Mouse (Mus musculus) stomach, embryonic 15.5 days (tissue): ENCODE results near the gene Stambp. TPM values are rescaled to one million over a fixed set of nuclear protein-coding genes. Genes with fewer than 3 reads are reported as not detected.

Source experiments
- ATAC-seq: fragments of 200-750 bp; cut with Nextera tagmentation; 2 replicates; pipeline ENCODE4 v1.8.0; 2017; ENCODE audit warnings: low read depth, moderate number of reproducible peaks, moderate TSS enrichment; ENCODE audit not compliant: insufficient read depth, low FRiP score
- H3K27ac ChIP-seq: fragments of 300-500 bp; sonication (generic); 2 replicates; pipeline ENCODE4 v1.5.1; 2015; ENCODE audit warnings: mild to moderate bottlenecking, inconsistent platforms
- H3K27me3 ChIP-seq: fragments of 300-500 bp; sonication (generic); replicated peaks from 2 replicates; pipeline ENCODE4 v1.6.1; 2015; ENCODE audit warnings: inconsistent platforms
- H3K36me3 ChIP-seq: fragments of 300-500 bp; sonication (generic); 2 replicates; pipeline ENCODE4 v1.6.1; 2015; ENCODE audit warnings: inconsistent platforms
- H3K4me1 ChIP-seq: fragments of 300-500 bp; sonication (generic); 2 replicates; pipeline ENCODE4 v1.6.1; 2015; ENCODE audit warnings: inconsistent platforms
- H3K4me2 ChIP-seq: fragments of 300-500 bp; sonication (generic); 2 replicates; pipeline ENCODE4 v1.6.1; 2015; ENCODE audit warnings: mild to moderate bottlenecking, inconsistent platforms
- H3K4me3 ChIP-seq: fragments of 300-500 bp; sonication (generic); replicated peaks from 2 replicates; pipeline ENCODE4 v1.5.1; 2015; ENCODE audit warnings: inconsistent platforms
- H3K9ac ChIP-seq: fragments of 300-500 bp; sonication (generic); 2 replicates; pipeline ENCODE4 v1.6.1; 2015; ENCODE audit warnings: inconsistent platforms
- H3K9me3 ChIP-seq: fragments of 300-500 bp; sonication (generic); 2 replicates; pipeline ENCODE4 v1.6.1; 2016; ENCODE audit warnings: inconsistent platforms
- WGBS: fragments of 180-500 bp; shearing (Covaris S2); methylation state at CpG from one replicate; pipeline ENCODE4 v1.1.7; 2015; 5-methylcytosine and 5-hydroxymethylcytosine counted together
- polyA plus RNA-seq: library from polyadenylated mRNA; unstranded; fragments of >200 nt; fragmentation: Nextera tagmentation; extraction: Ambion mirVana; gene quantifications from 2 replicates; pipeline ENCODE4 v1.2.1, GENCODE M21; 2015

Gene Stambp
- polyA plus RNA-seq, 1 experiment from 2014 or later: 23.2 TPM

DNA sequence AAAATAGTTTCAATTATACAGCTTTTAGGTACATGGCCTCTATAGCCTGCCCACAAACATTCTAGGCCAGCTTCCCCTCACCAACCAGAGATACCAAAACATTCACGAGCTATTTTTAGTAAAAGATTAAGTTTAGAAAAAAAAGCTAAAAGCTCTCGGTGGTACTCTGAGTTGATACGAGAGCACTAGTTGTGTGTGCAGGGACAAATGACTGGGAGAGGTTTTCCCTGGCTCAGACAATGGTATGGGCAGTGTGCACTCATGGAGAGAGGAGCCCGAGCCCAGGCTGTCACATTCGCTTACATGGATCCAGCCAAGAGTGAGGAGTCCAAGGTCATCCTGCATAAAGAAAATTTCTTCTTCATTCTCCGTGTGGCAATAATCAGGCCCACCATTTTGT lies 16.6 kb downstream of the Stambp start:
- Histone ChIP-seq H3K9ac (no peak overlapping the region), H3K27ac (no peak overlapping the region), H3K9me3 (no peaks in the 10 kb centered on the region), H3K4me2 (no peak overlapping the region), H3K36me3 (peaks cover 31% of the 10 kb centered on the region), H3K4me3 (no peak overlapping the region), H3K27me3 (no peaks in the 10 kb centered on the region), H3K4me1 (no peaks in the 10 kb centered on the region)
- no peak for ATAC-seq
- 70% methylated on average over 6 of the region's 6 CpGs for WGBS

DNA sequence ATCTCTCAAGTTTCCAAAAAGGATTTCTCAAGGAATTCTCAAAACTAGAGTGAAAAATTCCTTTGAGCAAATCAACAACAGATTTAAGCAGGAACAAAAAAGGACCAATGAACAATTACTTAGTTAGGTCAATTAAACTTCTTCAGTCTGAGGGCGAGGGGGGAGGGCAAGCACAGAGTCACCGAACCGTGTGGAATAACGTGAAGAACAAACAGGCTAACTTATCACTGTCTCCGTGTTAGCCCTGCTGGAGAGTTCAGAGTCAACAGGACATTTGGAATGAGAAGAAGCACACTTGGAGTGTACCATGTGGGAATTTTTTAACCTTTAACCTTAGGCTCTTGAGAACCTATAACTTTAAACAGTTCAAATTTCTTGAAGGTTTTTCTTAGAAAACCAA lies 24.2 kb downstream of the Stambp start:
- no peaks in the 10 kb centered on the region for H3K27me3 ChIP-seq
- no peak for ATAC-seq
- no peak overlapping the region for H3K9ac ChIP-seq
- 50% methylated on average over 5 of the region's 5 CpGs for WGBS
- H3K36me3 ChIP-seq: peaks cover 16% of the 10 kb centered on the region; the same call in 1 of the 2 replicates
- H3K27ac ChIP-seq: no peak overlapping the region
- H3K4me3 ChIP-seq: no peak overlapping the region
- H3K4me1 ChIP-seq: no peaks in the 10 kb centered on the region
- no peak overlapping the region for H3K4me2 ChIP-seq
- H3K9me3 ChIP-seq: no peaks in the 10 kb centered on the region

DNA sequence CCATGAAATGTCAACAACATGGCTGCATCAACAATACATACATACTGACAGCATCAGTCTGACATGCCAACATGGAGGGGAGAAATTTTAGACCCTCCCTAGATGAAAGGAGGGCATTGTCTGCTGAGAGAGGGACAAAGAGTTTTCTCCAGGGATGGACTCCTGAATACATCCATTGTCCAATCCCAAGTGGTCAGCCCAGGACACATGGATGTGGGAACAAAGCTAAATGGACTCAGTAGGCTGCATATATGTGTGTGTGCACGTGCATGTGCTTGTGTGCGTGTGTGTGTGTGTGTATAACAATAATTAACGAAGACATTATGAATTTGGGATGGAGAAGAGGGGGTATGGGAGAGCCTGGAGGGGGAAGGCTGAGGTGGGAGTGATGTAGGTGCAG lies 26.8 kb downstream of the Stambp start:
- no peaks in the 10 kb centered on the region for H3K27me3 ChIP-seq
- 83% methylated on average over 3 of the region's 3 CpGs for WGBS
- H3K36me3 ChIP-seq: peaks cover 13% of the 10 kb centered on the region; the same call in 1 of the 2 replicates
- no peak overlapping the region for H3K9ac ChIP-seq
- H3K4me2 ChIP-seq: no peak overlapping the region
- no peaks in the 10 kb centered on the region for H3K9me3 ChIP-seq
- ATAC-seq: no peak
- peaks cover 3% of the 10 kb centered on the region; the same call in 1 of the 2 replicates for H3K4me1 ChIP-seq
- H3K4me3 ChIP-seq: no peak overlapping the region
- H3K27ac ChIP-seq: no peak overlapping the region

DNA sequence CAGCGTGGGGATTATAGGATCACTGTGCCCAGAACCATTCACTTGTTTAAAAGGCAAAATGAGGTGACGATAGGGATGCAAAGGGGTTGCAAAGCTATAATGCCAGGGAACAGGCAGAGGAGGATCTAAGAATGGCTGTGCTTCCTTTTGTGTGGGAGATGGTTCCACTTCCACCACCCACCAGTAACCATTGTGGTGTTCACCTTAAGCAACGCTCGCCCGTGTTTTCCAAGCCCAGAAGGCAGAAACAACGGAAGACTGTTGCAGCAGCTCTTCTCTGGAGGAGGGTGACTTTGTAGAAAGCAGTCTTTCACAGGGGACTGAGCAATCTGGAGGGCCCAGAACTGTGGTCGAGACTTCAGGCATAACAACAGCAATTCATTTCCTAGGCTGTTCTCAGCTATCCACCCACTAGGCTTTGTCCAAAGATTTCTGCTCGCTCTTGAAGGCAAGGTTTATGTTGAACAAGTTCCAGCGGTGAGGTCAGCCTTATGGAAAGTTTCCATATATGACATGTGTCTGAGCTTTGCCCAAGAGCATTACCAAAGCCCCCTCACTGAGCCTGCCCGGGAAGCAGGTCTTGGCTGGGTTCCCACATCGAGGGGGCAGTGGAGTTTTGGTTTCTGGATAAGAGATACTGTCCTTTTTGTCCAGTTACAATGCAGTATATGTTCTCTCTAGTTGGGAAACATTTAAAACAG lies 30.6 kb downstream of the Stambp start:
- WGBS: 57% methylated on average over 11 of the region's 11 CpGs
- Histone ChIP-seq H3K4me2 (no peak overlapping the region), H3K27ac (peak overlapping the region; percentile 90), H3K9ac (no peak overlapping the region), H3K27me3 (no peaks in the 10 kb centered on the region), H3K4me1 (peaks cover 3% of the 10 kb centered on the region; the same call in 1 of the 2 replicates), H3K36me3 (0 out of 2 replicates have a peak, but pooled peaks cover 5% of the 10 kb centered on the region), H3K9me3 (no peaks in the 10 kb centered on the region), H3K4me3 (no peak overlapping the region)
- peak; percentile 71; the same call in 1 of the 2 replicates for ATAC-seq

DNA sequence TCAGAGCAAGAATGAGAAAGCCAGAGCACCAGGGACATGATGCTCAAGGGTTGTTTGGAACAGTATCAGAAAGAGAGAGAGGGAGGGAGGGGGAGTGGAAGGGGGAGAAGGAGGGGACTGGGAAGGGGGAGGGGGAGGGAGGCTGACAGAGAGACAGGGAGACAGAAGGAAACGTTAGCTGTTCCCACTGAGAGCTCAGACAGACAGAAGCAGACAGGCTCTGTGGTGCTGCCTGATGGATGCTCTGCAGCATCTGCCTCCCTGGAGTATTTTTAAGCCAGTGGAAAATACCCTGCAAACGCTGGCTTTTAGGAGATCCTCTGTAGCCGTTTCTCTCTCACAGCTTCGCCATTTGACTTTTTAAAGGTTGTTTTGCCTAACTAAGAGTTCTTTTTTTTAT lies 32.5 kb downstream of the Stambp start:
- no peaks in the 10 kb centered on the region for H3K27me3 ChIP-seq
- no peak overlapping the region for H3K9ac ChIP-seq
- no peak for ATAC-seq
- no peaks in the 10 kb centered on the region for H3K36me3 ChIP-seq
- H3K4me3 ChIP-seq: no peak overlapping the region
- no peak overlapping the region for H3K4me2 ChIP-seq
- H3K9me3 ChIP-seq: no peaks in the 10 kb centered on the region
- peak overlapping the region; percentile 67; the same call in 1 of the 2 replicates for H3K27ac ChIP-seq
- H3K4me1 ChIP-seq: peaks cover 3% of the 10 kb centered on the region; the same call in 1 of the 2 replicates
- 38% methylated on average over 4 of the region's 4 CpGs for WGBS

DNA sequence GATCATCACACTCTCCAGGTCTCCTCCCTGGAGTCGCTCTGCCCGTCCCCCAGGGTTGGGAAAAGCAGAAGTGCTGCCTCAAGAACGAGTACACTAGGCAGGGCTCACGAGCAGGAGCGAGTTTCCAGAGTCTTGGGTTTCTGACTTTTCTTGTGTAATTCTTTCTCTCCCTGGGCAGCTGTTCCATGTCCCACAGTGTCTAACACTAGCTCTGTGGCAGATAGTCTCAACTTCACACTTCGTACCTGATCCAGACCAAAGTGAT lies 35.8 kb downstream of the Stambp start:
- peaks cover 2% of the 10 kb centered on the region; the same call in 1 of the 2 replicates for H3K4me1 ChIP-seq
- no peak overlapping the region for H3K4me3 ChIP-seq
- peak overlapping the region; percentile 78 for H3K27ac ChIP-seq
- no peaks in the 10 kb centered on the region for H3K9me3 ChIP-seq
- H3K4me2 ChIP-seq: 0 out of 2 replicates have a peak overlapping the region, but pooled peaks have one; percentile 2
- H3K9ac ChIP-seq: no peak overlapping the region
- H3K27me3 ChIP-seq: no peaks in the 10 kb centered on the region
- no peak for ATAC-seq
- H3K36me3 ChIP-seq: no peaks in the 10 kb centered on the region
- 18% methylated on average over 6 of the region's 6 CpGs for WGBS

DNA sequence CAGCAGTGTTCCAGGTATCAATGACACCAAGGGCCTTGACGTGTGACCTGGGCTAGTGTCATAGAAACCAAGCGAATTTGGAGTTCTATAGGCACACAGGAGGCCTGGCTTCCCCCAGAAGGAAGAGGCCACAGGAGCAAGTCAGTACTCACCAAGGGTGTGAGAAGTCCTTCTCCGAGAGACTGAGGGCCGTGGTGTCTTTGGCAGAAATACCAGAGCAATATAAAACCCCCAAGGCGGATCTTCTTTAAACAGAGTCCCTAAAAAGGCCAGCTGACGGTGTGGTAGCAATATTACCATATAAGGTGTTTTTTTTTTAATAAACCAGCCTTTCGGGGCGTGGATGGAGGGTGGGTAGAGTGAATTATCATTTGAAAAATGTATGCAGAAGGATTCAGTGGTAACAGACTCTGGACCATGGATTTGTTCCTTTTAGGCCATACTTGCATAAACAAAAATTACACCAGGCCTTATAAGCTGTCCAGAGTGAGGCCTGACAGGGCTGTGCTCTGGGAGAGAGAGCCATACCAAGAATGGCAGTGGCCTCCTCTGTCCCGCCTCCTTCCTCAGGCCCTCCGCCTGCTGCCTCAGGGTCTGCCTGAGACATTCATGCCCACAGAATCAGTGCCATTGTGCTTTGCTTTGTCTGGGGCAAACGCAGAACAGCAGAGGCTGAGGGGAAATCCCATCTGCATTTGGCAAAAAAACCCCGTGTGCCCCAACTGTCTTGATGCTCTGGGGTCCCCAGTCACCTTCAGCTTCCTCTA lies 36.3 kb downstream of the Stambp start, which contains the start of gene Actg2:
TSS of gene Actg2 (minus strand) at position 238 of the 767 bp plus-strand sequence.
- 51% methylated on average over 12 of the region's 12 CpGs for WGBS
- H3K36me3 ChIP-seq: no peaks in the 10 kb centered on the region
- no peaks in the 10 kb centered on the region for H3K4me1 ChIP-seq
- H3K9me3 ChIP-seq: no peaks in the 10 kb centered on the region
- no peak within 1 kb of the TSS for H3K9ac ChIP-seq
- no peaks in the 10 kb centered on the region for H3K27me3 ChIP-seq
- H3K4me2 ChIP-seq: peak within 1 kb of the TSS; percentile 4; the same call in 1 of the 2 replicates
- peak; percentile 70 for ATAC-seq
- peak within 1 kb of the TSS; percentile 25 for H3K4me3 ChIP-seq
- H3K27ac ChIP-seq: peak within 1 kb of the TSS; percentile 78

DNA sequence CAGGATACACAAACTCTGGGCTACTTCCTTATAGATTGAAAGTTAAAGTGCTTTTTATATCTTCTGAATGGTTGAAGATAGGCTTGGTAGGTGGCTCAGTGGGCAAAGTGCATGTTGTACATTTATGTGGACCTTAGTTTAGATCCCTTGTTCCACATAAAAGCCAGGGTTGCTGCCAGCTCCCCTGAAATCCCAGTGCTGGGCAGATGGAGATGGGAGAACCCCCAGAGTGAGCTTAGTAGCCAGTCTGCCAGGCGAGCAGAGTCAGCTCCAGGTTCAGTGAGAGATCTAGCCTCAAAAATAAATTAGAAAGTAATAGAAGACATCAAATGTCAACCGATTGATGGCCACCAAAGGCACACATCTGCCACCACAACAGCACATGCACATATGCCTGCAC lies 39.9 kb downstream of the Stambp start:
- WGBS: 74% methylated on average over 2 of the region's 2 CpGs
- H3K4me2 ChIP-seq: no peak overlapping the region
- no peaks in the 10 kb centered on the region for H3K9me3 ChIP-seq
- H3K4me3 ChIP-seq: peak overlapping the region; percentile 25; the same call in 1 of the 2 replicates
- H3K27me3 ChIP-seq: no peaks in the 10 kb centered on the region
- H3K27ac ChIP-seq: no peak overlapping the region
- ATAC-seq: no peak
- no peaks in the 10 kb centered on the region for H3K4me1 ChIP-seq
- no peaks in the 10 kb centered on the region for H3K36me3 ChIP-seq
- H3K9ac ChIP-seq: no peak overlapping the region

DNA sequence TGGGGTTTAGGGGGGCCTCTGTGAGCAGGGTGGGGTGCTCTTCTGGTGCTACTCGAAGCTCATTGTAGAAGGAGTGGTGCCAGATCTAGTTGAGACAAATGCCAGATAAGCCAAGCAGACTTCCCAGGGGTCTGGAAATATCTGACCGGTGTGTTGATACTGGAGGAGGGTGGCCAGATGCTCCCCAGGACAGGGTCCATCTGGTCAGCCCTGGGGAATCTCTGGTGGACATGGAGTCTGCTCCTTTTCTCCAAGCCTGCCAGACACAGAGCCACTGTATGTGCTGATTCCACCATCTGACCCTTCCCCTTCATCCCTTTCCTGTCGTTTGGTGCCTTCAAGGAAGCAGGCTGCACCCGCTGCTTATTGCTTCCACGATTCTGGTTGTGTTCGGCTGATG lies 49.3 kb downstream of the Stambp start:
- Histone ChIP-seq H3K4me1 (0 out of 2 replicates have a peak, but pooled peaks cover 6% of the 10 kb centered on the region), H3K9ac (no peak overlapping the region), H3K27ac (no peak overlapping the region), H3K9me3 (no peaks in the 10 kb centered on the region), H3K4me2 (no peak overlapping the region), H3K27me3 (no peaks in the 10 kb centered on the region), H3K4me3 (no peak overlapping the region), H3K36me3 (no peaks in the 10 kb centered on the region)
- ATAC-seq: no peak
- 26% methylated on average over 6 of the region's 6 CpGs for WGBS

DNA sequence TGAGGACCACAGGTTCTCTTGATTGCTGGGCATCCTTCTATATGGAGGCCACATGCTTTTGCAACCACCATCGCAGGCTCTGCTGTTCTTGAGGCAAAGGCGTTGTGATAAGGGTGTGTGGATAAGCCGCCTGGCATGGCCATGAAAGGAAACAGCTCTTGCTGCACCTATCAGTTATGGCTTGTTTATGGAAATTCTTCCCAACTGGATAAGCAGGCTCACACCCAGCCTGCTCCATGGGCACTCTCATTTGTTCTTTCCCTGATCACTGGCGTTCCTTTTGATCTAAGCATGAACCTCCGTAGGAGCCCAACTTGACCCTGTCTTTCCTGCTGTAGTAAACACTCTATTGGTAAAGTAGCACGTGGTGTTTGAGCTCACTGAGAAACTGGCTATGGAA lies 50.7 kb downstream of the Stambp start:
- no peak overlapping the region for H3K27ac ChIP-seq
- no peaks in the 10 kb centered on the region for H3K36me3 ChIP-seq
- H3K9ac ChIP-seq: no peak overlapping the region
- H3K4me2 ChIP-seq: no peak overlapping the region
- H3K4me1 ChIP-seq: 0 out of 2 replicates have a peak, but pooled peaks cover 6% of the 10 kb centered on the region
- no peaks in the 10 kb centered on the region for H3K9me3 ChIP-seq
- no peak for ATAC-seq
- WGBS: 58% methylated on average over 6 of the region's 6 CpGs
- H3K27me3 ChIP-seq: no peaks in the 10 kb centered on the region
- no peak overlapping the region for H3K4me3 ChIP-seq

DNA sequence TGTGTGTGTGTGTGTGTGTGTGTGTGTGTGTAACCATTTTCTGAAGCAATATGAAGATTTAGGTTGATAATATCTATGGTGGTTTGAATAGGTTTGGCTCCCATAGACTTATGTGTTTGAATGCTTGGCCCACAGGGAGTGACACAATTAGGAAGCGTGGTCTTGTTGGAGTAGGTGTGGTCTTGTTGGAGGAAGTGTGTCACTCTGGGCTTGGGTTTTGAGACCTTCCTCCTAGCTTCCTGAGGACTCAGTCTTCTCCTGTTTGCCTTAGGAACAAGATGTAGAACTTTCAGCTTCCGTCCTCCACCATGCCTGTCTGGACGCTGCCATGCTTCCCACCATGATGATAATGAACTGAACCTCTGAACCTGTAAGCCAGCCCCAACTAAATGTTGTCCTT lies 53.9 kb downstream of the Stambp start:
- no peak for ATAC-seq
- H3K9ac ChIP-seq: no peak overlapping the region
- 81% methylated on average over 3 of the region's 3 CpGs for WGBS
- H3K4me2 ChIP-seq: no peak overlapping the region
- H3K4me1 ChIP-seq: 0 out of 2 replicates have a peak, but pooled peaks cover 6% of the 10 kb centered on the region
- no peaks in the 10 kb centered on the region for H3K36me3 ChIP-seq
- no peaks in the 10 kb centered on the region for H3K27me3 ChIP-seq
- H3K4me3 ChIP-seq: no peak overlapping the region
- H3K27ac ChIP-seq: no peak overlapping the region
- no peaks in the 10 kb centered on the region for H3K9me3 ChIP-seq

DNA sequence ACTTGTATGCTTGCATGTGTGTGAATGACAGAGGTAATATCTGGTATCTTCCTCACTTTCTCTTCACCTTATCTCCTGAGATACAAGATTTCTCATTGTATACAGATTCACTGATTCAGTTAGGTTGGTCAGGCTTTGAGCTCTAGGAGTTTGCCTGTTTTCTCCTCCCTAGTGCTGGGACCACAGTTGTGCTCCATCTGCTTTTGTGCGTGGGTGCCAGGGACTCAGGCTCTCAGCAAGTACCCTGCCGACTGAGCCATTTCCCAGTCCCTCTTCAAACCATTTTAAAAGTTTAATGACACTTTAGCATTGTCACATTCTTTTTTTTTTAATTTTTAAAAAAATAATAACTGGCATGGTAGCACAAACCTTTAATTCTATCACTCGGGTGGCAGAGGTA lies 57.4 kb downstream of the Stambp start:
- H3K27me3 ChIP-seq: no peaks in the 10 kb centered on the region

More for the DNA sequence above, 57.4 kb downstream of the Stambp start:
- H3K27ac ChIP-seq: no peak overlapping the region
- no peak overlapping the region for H3K4me2 ChIP-seq
- no peak overlapping the region for H3K9ac ChIP-seq
- ATAC-seq: no peak
- no peak overlapping the region for H3K4me3 ChIP-seq
- WGBS: 66% methylated on average over 3 of the region's 3 CpGs
- H3K36me3 ChIP-seq: no peaks in the 10 kb centered on the region
- H3K9me3 ChIP-seq: no peaks in the 10 kb centered on the region
- H3K4me1 ChIP-seq: no peaks in the 10 kb centered on the region
